Mouse (Mus musculus): ENCODE results near the gene Srd5a1. TPM values are rescaled to one million over a fixed set of nuclear protein-coding genes. Genes with fewer than 3 reads are reported as not detected.
A peak's percentile ranks its signal among the peaks of the same experiment; 100 is the strongest.

Srd5a1 gene
- polyA plus RNA-seq, 2 experiments = 15.9 to 43.4 TPM

DNA sequence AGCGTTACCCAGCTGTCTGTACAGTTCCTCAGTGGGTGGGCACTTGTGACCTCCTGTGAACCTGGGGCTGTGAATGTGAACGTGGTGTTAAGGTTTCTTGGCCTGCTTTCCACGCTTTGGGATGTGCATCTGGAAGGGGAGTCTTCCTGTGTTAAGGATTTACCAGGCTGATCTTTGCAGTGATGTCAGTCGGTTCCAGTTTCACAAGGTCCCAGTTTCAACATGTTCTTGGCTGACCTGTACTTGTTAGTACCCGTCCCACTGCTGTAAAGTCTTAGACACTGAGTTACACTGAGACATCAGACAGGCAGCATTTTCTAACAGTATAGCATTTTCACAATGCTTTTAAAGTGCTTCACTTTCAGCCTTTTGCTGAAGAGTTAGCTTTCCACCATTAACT, 12.6 kb upstream of the Srd5a1 start:
- no peak overlapping the region for H3K27ac ChIP-seq (replicated peaks; ENCODE audit: low read depth, low read length)
- 73% methylated on average over 5 of the region's 5 CpGs for WGBS
- no peak overlapping the region for H3K4me2 ChIP-seq (replicated peaks; ENCODE audit: low read depth, low read length, severe bottlenecking)
- no peak for TF ChIP-seq POLR2A (IDR thresholded peaks at IDR 0.05; ENCODE audit: borderline replicate concordance, extremely low read depth, insufficient read depth, insufficient read length)
- H3K9ac ChIP-seq (ENCODE audit: low read depth, low read length, severe bottlenecking) = no peak overlapping the region
- peaks cover 89% of the 10 kb centered on the region for H3K36me3 ChIP-seq (ENCODE audit: control insufficient read depth, insufficient read depth, low read length)
- DNase-seq (ENCODE audit: low spot score) (no peak), ATAC-seq (ENCODE audit: low FRiP score, low read depth) (no peak)
- H3K27me3 ChIP-seq (ENCODE audit: control insufficient read depth, insufficient read depth, low read length) = no peaks in the 10 kb centered on the region
- no peaks in the 10 kb centered on the region for H3K9me3 ChIP-seq (ENCODE audit: control insufficient read depth, low read length)
- no peaks in the 10 kb centered on the region for H3K4me1 ChIP-seq (ENCODE audit: control insufficient read depth, insufficient read depth, low read length)
- no peak overlapping the region for H3K4me3 ChIP-seq (replicated peaks; ENCODE audit: low read length)

DNA sequence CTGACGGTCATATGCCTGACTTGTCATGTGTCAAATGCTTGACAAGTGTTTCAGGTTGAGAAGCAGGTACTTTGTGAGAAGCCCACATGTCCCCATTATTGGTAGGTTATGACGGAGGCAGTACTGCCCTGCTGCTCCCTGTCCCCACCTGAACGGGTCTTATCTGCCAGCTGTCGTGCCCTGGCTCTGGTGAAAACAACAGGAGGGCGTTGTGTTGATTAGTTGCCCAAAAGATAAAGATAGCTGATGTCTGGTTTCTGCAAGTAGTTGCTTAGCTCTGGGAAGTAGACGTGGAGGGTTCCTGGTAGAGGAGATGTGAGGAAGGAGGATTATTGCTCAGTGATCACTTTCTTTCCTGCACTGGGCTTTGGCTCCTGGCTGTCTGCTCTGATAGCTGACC, 5.5 kb upstream of the Srd5a1 start:
- H3K9ac ChIP-seq (ENCODE audit: low read depth, low read length, severe bottlenecking) = no peak overlapping the region
- no peak for TF ChIP-seq POLR2A (IDR thresholded peaks at IDR 0.05; ENCODE audit: borderline replicate concordance, extremely low read depth, insufficient read depth, insufficient read length)
- WGBS = 92% methylated on average over 6 of the region's 6 CpGs

GRCm38 (mm10) chr13:69612175-69612544, 918 bp upstream of the Srd5a1 start:
- no peaks in the 10 kb centered on the region for H3K9me3 ChIP-seq (ENCODE audit: control insufficient read depth, low read length)
- TF ChIP-seq POLR2A (IDR thresholded peaks at IDR 0.05; ENCODE audit: borderline replicate concordance, extremely low read depth, insufficient read depth, insufficient read length) = no peak
- peak overlapping the region; percentile 83 for H3K4me3 ChIP-seq (replicated peaks; ENCODE audit: low read length)
- peaks cover 31% of the 10 kb centered on the region for H3K36me3 ChIP-seq (ENCODE audit: control insufficient read depth, insufficient read depth, low read length)
- DNase-seq (ENCODE audit: low spot score) = no peak
- H3K27ac ChIP-seq (replicated peaks; ENCODE audit: low read depth, low read length) = peak overlapping the region; percentile 43; the same call in 1 of the 2 replicates
- no peak for ATAC-seq (ENCODE audit: low FRiP score, low read depth)
- peak overlapping the region; percentile 63 for H3K4me2 ChIP-seq (replicated peaks; ENCODE audit: low read depth, low read length, severe bottlenecking)
- H3K27me3 ChIP-seq (ENCODE audit: control insufficient read depth, insufficient read depth, low read length) = no peaks in the 10 kb centered on the region
- H3K9ac ChIP-seq (ENCODE audit: low read depth, low read length, severe bottlenecking) = peak overlapping the region; percentile 72
- H3K4me1 ChIP-seq (ENCODE audit: control insufficient read depth, insufficient read depth, low read length) = 0 out of 2 replicates have a peak, but pooled peaks cover 4% of the 10 kb centered on the region
- WGBS = under 1% methylated on average over 24 of the region's 24 CpGs

More for the DNA sequence above, 5.5 kb upstream of the Srd5a1 start:
- ATAC-seq (ENCODE audit: low FRiP score, low read depth) = no peak
- Histone ChIP-seq H3K27me3 (ENCODE audit: control insufficient read depth, insufficient read depth, low read length) (no peaks in the 10 kb centered on the region), H3K4me1 (ENCODE audit: control insufficient read depth, insufficient read depth, low read length) (0 out of 2 replicates have a peak, but pooled peaks cover 4% of the 10 kb centered on the region), H3K4me2 (replicated peaks; ENCODE audit: low read depth, low read length, severe bottlenecking) (no peak overlapping the region), H3K4me3 (replicated peaks; ENCODE audit: low read length) (no peak overlapping the region), H3K9me3 (ENCODE audit: control insufficient read depth, low read length) (no peaks in the 10 kb centered on the region), H3K36me3 (ENCODE audit: control insufficient read depth, insufficient read depth, low read length) (peaks cover 70% of the 10 kb centered on the region), H3K27ac (replicated peaks; ENCODE audit: low read depth, low read length) (no peak overlapping the region)
- no peak for DNase-seq (ENCODE audit: low spot score)

- WGBS = under 1% methylated on average over 36 of the region's 40 CpGs
- Histone ChIP-seq H3K9ac (ENCODE audit: low read depth, low read length, severe bottlenecking) (peak overlapping the region; percentile 64), H3K4me2 (replicated peaks; ENCODE audit: low read depth, low read length, severe bottlenecking) (peak overlapping the region; percentile 86), H3K27me3 (ENCODE audit: control insufficient read depth, insufficient read depth, low read length) (no peaks in the 10 kb centered on the region), H3K27ac (replicated peaks; ENCODE audit: low read depth, low read length) (no peak overlapping the region), H3K36me3 (ENCODE audit: control insufficient read depth, insufficient read depth, low read length) (peaks cover 18% of the 10 kb centered on the region), H3K9me3 (ENCODE audit: control insufficient read depth, low read length) (no peaks in the 10 kb centered on the region), H3K4me3 (replicated peaks; ENCODE audit: low read length) (peak overlapping the region; percentile 83), H3K4me1 (ENCODE audit: control insufficient read depth, insufficient read depth, low read length) (0 out of 2 replicates have a peak, but pooled peaks cover 4% of the 10 kb centered on the region)
- no peak for TF ChIP-seq POLR2A (IDR thresholded peaks at IDR 0.05; ENCODE audit: borderline replicate concordance, extremely low read depth, insufficient read depth, insufficient read length)
- ATAC-seq (ENCODE audit: low FRiP score, low read depth) = no peak; the same call in 1 of the 2 replicates
- peak; percentile 30 for DNase-seq (ENCODE audit: low spot score)
These were observed 368 bp downstream of the Srd5a1 start for GRCm38 (mm10) chr13:69610751-69611397.

GRCm38 (mm10) chr13:69608734-69609133, 2.5 kb downstream of the Srd5a1 start:
- no peak for DNase-seq (ENCODE audit: low spot score)
- no peaks in the 10 kb centered on the region for H3K27me3 ChIP-seq (ENCODE audit: control insufficient read depth, insufficient read depth, low read length)
- no peaks in the 10 kb centered on the region; the same call in 1 of the 2 replicates for H3K36me3 ChIP-seq (ENCODE audit: control insufficient read depth, insufficient read depth, low read length)
- 0 out of 2 replicates have a peak, but pooled peaks cover 4% of the 10 kb centered on the region for H3K4me1 ChIP-seq (ENCODE audit: control insufficient read depth, insufficient read depth, low read length)
- ATAC-seq (ENCODE audit: low FRiP score, low read depth) = no peak
- H3K9me3 ChIP-seq (ENCODE audit: control insufficient read depth, low read length) = no peaks in the 10 kb centered on the region
- H3K4me2 ChIP-seq (replicated peaks; ENCODE audit: low read depth, low read length, severe bottlenecking) = no peak overlapping the region
- TF ChIP-seq POLR2A (IDR thresholded peaks at IDR 0.05; ENCODE audit: borderline replicate concordance, extremely low read depth, insufficient read depth, insufficient read length) = no peak
- no peak overlapping the region for H3K4me3 ChIP-seq (replicated peaks; ENCODE audit: low read length)
- WGBS = 81% methylated on average over 8 of the region's 8 CpGs
- H3K9ac ChIP-seq (ENCODE audit: low read depth, low read length, severe bottlenecking) = no peak overlapping the region
- no peak overlapping the region for H3K27ac ChIP-seq (replicated peaks; ENCODE audit: low read depth, low read length)

All from limb, embryonic 14.5 days (tissue).